Comparison of ENCODE assay signal across 25 mouse cellular contexts in genomic region chr3:65690850-65691249, GRCm38 (mm10). TPM values are rescaled to one million over a fixed set of nuclear protein-coding genes. Genes with fewer than 3 reads are reported as not detected.
A peak's percentile ranks its signal among the peaks of the same experiment; 100 is the strongest.
DNase-seq lines count a peak whose midpoint lies in the region; TF ChIP-seq lines count a peak whose summit lies in the region.
"Had no signal": no experiment of that assay in that cellular context is flagged by ENCODE, and none has a peak within 500 bp of the region (broad histone marks: within the 10 kb centered on the region; RNA-seq: fewer than 3 reads in every experiment).

No protein-coding gene starts in this region.

- TF ChIP-seq POLR2A in thymus, adult 2 months (IDR thresholded peaks at IDR 0.05; ENCODE audit: control insufficient read depth, extremely low read depth, insufficient read depth, low read length, poor library complexity) = no peak

- H3K4me1 ChIP-seq in thymus, adult 2 months (replicated peaks; ENCODE audit: control insufficient read depth, insufficient read depth, low read length) = no peaks in the 10 kb centered on the region; the same call in 1 of the 2 replicates
- H3K4me1 ChIP-seq: embryonic facial prominence, embryonic 12.5 days; embryonic facial prominence, embryonic 15.5 days; hindbrain, embryonic 13.5 days had no signal

- H3K27me3 ChIP-seq in thymus, adult 2 months (ENCODE audit: control insufficient read depth, insufficient read depth, low read length) = no peaks in the 10 kb centered on the region
- H3K27me3 ChIP-seq: embryonic facial prominence, embryonic 12.5 days; embryonic facial prominence, embryonic 15.5 days; heart, embryonic 12.5 days; heart, embryonic 15.5 days; hindbrain, embryonic 13.5 days; Patski had no signal

- H3K27ac ChIP-seq in thymus, adult 2 months (ENCODE audit: control insufficient read depth, insufficient read depth, low read length) = no peak overlapping the region
- H3K27ac ChIP-seq: embryonic facial prominence, embryonic 12.5 days; embryonic facial prominence, embryonic 15.5 days; gastrocnemius, adult 2 months; heart, embryonic 15.5 days; hindbrain, embryonic 10.5 days; hindbrain, embryonic 13.5 days had no signal

- H3K36me3 ChIP-seq in thymus, adult 2 months (ENCODE audit: control insufficient read depth, insufficient read depth, low read length) = no peaks in the 10 kb centered on the region
- H3K36me3 ChIP-seq: embryonic facial prominence, embryonic 12.5 days; embryonic facial prominence, embryonic 15.5 days; heart, embryonic 12.5 days; heart, embryonic 15.5 days; hindbrain, embryonic 10.5 days had no signal

- peak; percentile 6 for DNase-seq in thymus, adult 2 months
- DNase-seq in thymus, postnatal 36 days = no peak
- peak; percentile 8 for DNase-seq in thymus, postnatal 25 days
- DNase-seq in thymus, postnatal 4 days = no peak
- DNase-seq in naive thymus-derived CD4-positive, alpha-beta T cell, adult 2 months (ENCODE audit: low read depth) = peak; percentile 4
- DNase-seq in spleen, postnatal 14 days (ENCODE audit: low spot score in 2 of 2) = no peak
- no peak for DNase-seq in heart, adult 8-10 months (ENCODE audit: low spot score)
- DNase-seq: adrenal gland, postnatal 10 days; adrenal gland, postnatal 36 days; cerebellum, adult 18-20 months; cerebellum, adult 9-10 months; cerebellum, postnatal 14 days; forebrain, postnatal 0 days; gastrocnemius, adult 2 months; gastrocnemius, postnatal 14 days; heart, adult 11 months; heart, postnatal 10 days; heart, postnatal 36 days had no signal

- H3K4me3 ChIP-seq in thymus, adult 2 months (ENCODE audit: control insufficient read depth, insufficient read depth, low read length) = no peak overlapping the region
- H3K4me3 ChIP-seq: embryonic facial prominence, embryonic 12.5 days; embryonic facial prominence, embryonic 15.5 days; gastrocnemius, adult 2 months; heart, embryonic 12.5 days; heart, embryonic 15.5 days; hindbrain, embryonic 10.5 days; hindbrain, embryonic 13.5 days had no signal

- TF ChIP-seq CTCF in thymus, adult 2 months (IDR thresholded peaks at IDR 0.05; ENCODE audit: borderline replicate concordance, control insufficient read depth, extremely low read depth, insufficient read depth, low read length, poor library complexity) = no peak

- WGBS in thymus, adult 2 months = 93% methylated on average over 2 of the region's 2 CpGs

RNA-seq across cellular contexts. Expression of gene Lekr1, which starts 24.8 kb away (rescaled TPM):
- 0.68 and 0.84 TPM in 2 replicates for polyA plus RNA-seq in thymus, adult 2 months (2012; rRNA removed)
- total RNA-seq in heart, adult 8-10 months (2022) = 1 to 10 TPM in 3 of 4 experiments, under 1 TPM in 1; 0.98 to 4.6 (median 2.7) TPM

Comparison
In these comparisons a context has a peak if more than half of its experiments do, and no peak if none do; other contexts are left out.
1. DNase-seq: peak in thymus, adult 2 months (single experiment), thymus, postnatal 25 days (single experiment) and naive thymus-derived CD4-positive, alpha-beta T cell, adult 2 months (single experiment); none in thymus, postnatal 36 days (0 of 2), thymus, postnatal 4 days (single experiment), spleen, postnatal 14 days (0 of 2) and heart, adult 8-10 months (single experiment).